Mouse (Mus musculus): ENCODE measurements around the gene Bcas1. TPM values are rescaled to one million over a fixed set of nuclear protein-coding genes. Genes with fewer than 3 reads are reported as not detected.

The Bcas1 gene
- polyA plus RNA-seq (2017; shearing (Covaris generic)), result 0.55 TPM

DNA sequence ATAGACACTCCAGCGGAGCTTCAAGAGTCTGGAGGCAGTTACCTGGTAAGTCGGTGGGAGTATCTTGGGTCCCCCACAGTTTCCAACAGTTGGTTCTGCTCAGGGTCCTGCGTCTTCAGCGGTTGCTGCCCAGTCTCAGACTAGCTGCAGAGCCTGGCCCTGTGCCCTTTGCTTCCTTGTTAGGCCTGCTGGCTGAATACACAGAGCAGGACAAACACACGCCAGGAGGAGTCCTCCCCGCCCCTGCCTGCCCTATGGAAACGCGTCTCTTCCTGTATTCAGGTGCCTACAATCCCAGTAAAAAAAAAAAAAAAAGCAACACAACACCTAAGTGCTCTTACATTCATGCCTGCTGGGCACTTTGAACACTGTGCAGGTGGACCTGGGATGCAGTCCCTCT, at the start of gene Bcas1:
Gene Bcas1 (minus strand): TSS at position 142 of the 400 bp plus-strand sequence.

Other genes starting within 250 kb of the Bcas1 start
- 24.7 TPM for gene Pfdn4, start 68.6 kb upstream of the Bcas1 start, polyA plus RNA-seq (2017; shearing (Covaris generic))
- gene Cyp24a1, start 69.3 kb upstream of the Bcas1 start, polyA plus RNA-seq (2017; shearing (Covaris generic)), result not detected
- gene 4930470P17Rik, start 174.2 kb upstream of the Bcas1 start, polyA plus RNA-seq (2017; shearing (Covaris generic)), result not detected